Mouse (Mus musculus): ENCODE measurements around the gene Vgf. TPM values are rescaled to one million over a fixed set of nuclear protein-coding genes. Genes with fewer than 3 reads are reported as not detected.

Gene Vgf
- 0.84 and 1.9 TPM in 2 replicates for polyA plus RNA-seq (2012; rRNA removed)

GRCm38 (mm10) chr5:137026092-137026491 is at the start of gene Vgf:
TSS of gene Vgf (plus strand) at chr5:137026392.
- peak within 1 kb of the TSS; percentile 14 for H3K4me3 ChIP-seq (ENCODE audit: control insufficient read depth, low read depth, low read length)
- TF ChIP-seq POLR2A (IDR thresholded peaks at IDR 0.05; ENCODE audit: control insufficient read depth, low read depth, low read length) (no peak), CTCF (IDR thresholded peaks at IDR 0.05; ENCODE audit: control insufficient read depth, insufficient read depth, insufficient replicate concordance, low read depth, low read length) (no peak)
- peaks cover 23% of the 10 kb centered on the region for H3K4me1 ChIP-seq (ENCODE audit: control insufficient read depth, insufficient read depth, low read length)
- 0 out of 2 replicates have a peak, but pooled peaks cover 2% of the 10 kb centered on the region for H3K27me3 ChIP-seq (ENCODE audit: control insufficient read depth, insufficient read depth, low read length)
- no peak within 1 kb of the TSS for H3K27ac ChIP-seq (ENCODE audit: control insufficient read depth, insufficient read depth, low read depth, low read length)
- H3K36me3 ChIP-seq (ENCODE audit: control insufficient read depth, insufficient read depth, low read length) = no peaks in the 10 kb centered on the region

GRCm38 (mm10) chr5:136977769-136978168 is 48.4 kb upstream of the Vgf start:
- Histone ChIP-seq H3K4me1 (ENCODE audit: control insufficient read depth, insufficient read depth, low read length) (0 out of 2 replicates have a peak, but pooled peaks cover 2% of the 10 kb centered on the region), H3K36me3 (ENCODE audit: control insufficient read depth, insufficient read depth, low read length) (no peaks in the 10 kb centered on the region), H3K27me3 (ENCODE audit: control insufficient read depth, insufficient read depth, low read length) (no peaks in the 10 kb centered on the region), H3K4me3 (ENCODE audit: control insufficient read depth, low read depth, low read length) (no peak overlapping the region), H3K27ac (ENCODE audit: control insufficient read depth, insufficient read depth, low read depth, low read length) (no peak overlapping the region)
- TF ChIP-seq POLR2A (IDR thresholded peaks at IDR 0.05; ENCODE audit: control insufficient read depth, low read depth, low read length) (no peak), CTCF (IDR thresholded peaks at IDR 0.05; ENCODE audit: control insufficient read depth, insufficient read depth, insufficient replicate concordance, low read depth, low read length) (no peak)

- Histone ChIP-seq H3K4me3 (ENCODE audit: control insufficient read depth, low read depth, low read length) (no peak overlapping the region), H3K36me3 (ENCODE audit: control insufficient read depth, insufficient read depth, low read length) (no peaks in the 10 kb centered on the region; the same call in 1 of the 2 replicates), H3K4me1 (ENCODE audit: control insufficient read depth, insufficient read depth, low read length) (0 out of 2 replicates have a peak, but pooled peaks cover 2% of the 10 kb centered on the region), H3K27ac (ENCODE audit: control insufficient read depth, insufficient read depth, low read depth, low read length) (no peak overlapping the region), H3K27me3 (ENCODE audit: control insufficient read depth, insufficient read depth, low read length) (no peaks in the 10 kb centered on the region)
- no peak for TF ChIP-seq CTCF (IDR thresholded peaks at IDR 0.05; ENCODE audit: control insufficient read depth, insufficient read depth, insufficient replicate concordance, low read depth, low read length)
- no peak for TF ChIP-seq POLR2A (IDR thresholded peaks at IDR 0.05; ENCODE audit: control insufficient read depth, low read depth, low read length)
Observed at GRCm38 (mm10) chr5:136979762-136980161, 46.4 kb upstream of the Vgf start.

- no peak for TF ChIP-seq POLR2A (IDR thresholded peaks at IDR 0.05; ENCODE audit: control insufficient read depth, low read depth, low read length)
- no peak for TF ChIP-seq CTCF (IDR thresholded peaks at IDR 0.05; ENCODE audit: control insufficient read depth, insufficient read depth, insufficient replicate concordance, low read depth, low read length)
- no peak overlapping the region for H3K27ac ChIP-seq (ENCODE audit: control insufficient read depth, insufficient read depth, low read depth, low read length)
- H3K4me3 ChIP-seq (ENCODE audit: control insufficient read depth, low read depth, low read length) = no peak overlapping the region
- H3K4me1 ChIP-seq (ENCODE audit: control insufficient read depth, insufficient read depth, low read length) = peaks cover 2% of the 10 kb centered on the region; the same call in 1 of the 2 replicates
- no peaks in the 10 kb centered on the region for H3K27me3 ChIP-seq (ENCODE audit: control insufficient read depth, insufficient read depth, low read length)
- no peaks in the 10 kb centered on the region; the same call in 1 of the 2 replicates for H3K36me3 ChIP-seq (ENCODE audit: control insufficient read depth, insufficient read depth, low read length)
Observed at GRCm38 (mm10) chr5:136980974-136981373, 45.2 kb upstream of the Vgf start.

GRCm38 (mm10) chr5:136982338-136982930 is 43.8 kb upstream of the Vgf start:
- TF ChIP-seq CTCF (IDR thresholded peaks at IDR 0.05; ENCODE audit: control insufficient read depth, insufficient read depth, insufficient replicate concordance, low read depth, low read length) (peak; percentile 52; the same call in 1 of the 2 replicates), POLR2A (IDR thresholded peaks at IDR 0.05; ENCODE audit: control insufficient read depth, low read depth, low read length) (no peak)
- no peak overlapping the region for H3K27ac ChIP-seq (ENCODE audit: control insufficient read depth, insufficient read depth, low read depth, low read length)
- no peak overlapping the region for H3K4me3 ChIP-seq (ENCODE audit: control insufficient read depth, low read depth, low read length)
- peaks cover 7% of the 10 kb centered on the region for H3K4me1 ChIP-seq (ENCODE audit: control insufficient read depth, insufficient read depth, low read length)
- H3K36me3 ChIP-seq (ENCODE audit: control insufficient read depth, insufficient read depth, low read length) = no peaks in the 10 kb centered on the region; the same call in 1 of the 2 replicates
- H3K27me3 ChIP-seq (ENCODE audit: control insufficient read depth, insufficient read depth, low read length) = no peaks in the 10 kb centered on the region

- Histone ChIP-seq H3K27me3 (ENCODE audit: control insufficient read depth, insufficient read depth, low read length) (no peaks in the 10 kb centered on the region), H3K4me1 (ENCODE audit: control insufficient read depth, insufficient read depth, low read length) (peaks cover 15% of the 10 kb centered on the region), H3K27ac (ENCODE audit: control insufficient read depth, insufficient read depth, low read depth, low read length) (no peak overlapping the region), H3K36me3 (ENCODE audit: control insufficient read depth, insufficient read depth, low read length) (no peaks in the 10 kb centered on the region; the same call in 1 of the 2 replicates), H3K4me3 (ENCODE audit: control insufficient read depth, low read depth, low read length) (no peak overlapping the region)
- TF ChIP-seq POLR2A (IDR thresholded peaks at IDR 0.05; ENCODE audit: control insufficient read depth, low read depth, low read length) (no peak), CTCF (IDR thresholded peaks at IDR 0.05; ENCODE audit: control insufficient read depth, insufficient read depth, insufficient replicate concordance, low read depth, low read length) (no peak)
Observed at GRCm38 (mm10) chr5:136984828-136985227, 41.4 kb upstream of the Vgf start.

GRCm38 (mm10) chr5:136986695-136987137 is 39.5 kb upstream of the Vgf start, which contains the start of gene Plod3:
TSS of gene Plod3 (plus strand) at chr5:136987019.
- Histone ChIP-seq H3K27ac (ENCODE audit: control insufficient read depth, insufficient read depth, low read depth, low read length) (peak within 1 kb of the TSS; percentile 93), H3K4me1 (ENCODE audit: control insufficient read depth, insufficient read depth, low read length) (peaks cover 15% of the 10 kb centered on the region), H3K27me3 (ENCODE audit: control insufficient read depth, insufficient read depth, low read length) (no peaks in the 10 kb centered on the region), H3K4me3 (ENCODE audit: control insufficient read depth, low read depth, low read length) (peak within 1 kb of the TSS; percentile 94), H3K36me3 (ENCODE audit: control insufficient read depth, insufficient read depth, low read length) (no peaks in the 10 kb centered on the region; the same call in 1 of the 2 replicates)
- TF ChIP-seq POLR2A (IDR thresholded peaks at IDR 0.05; ENCODE audit: control insufficient read depth, low read depth, low read length) = peak; percentile 98
- TF ChIP-seq CTCF (IDR thresholded peaks at IDR 0.05; ENCODE audit: control insufficient read depth, insufficient read depth, insufficient replicate concordance, low read depth, low read length) = no peak

All from testis, adult 2 months (tissue).